Mouse (Mus musculus): Measurements from ENCODE around the gene Hspa8.

GRCm38 (mm10) chr9:40780111-40780510 is 20.7 kb upstream of the Hspa8 start:
- no peak for TF ChIP-seq GATA1 (IDR thresholded peaks at IDR 0.05; ENCODE audit: borderline replicate concordance, low read length)
- no peak for TF ChIP-seq FLI1 (IDR thresholded peaks at IDR 0.05; ENCODE audit: low read length)
